Comparison of ENCODE assay signal across 31 mouse cellular contexts in the genomic region with DNA sequence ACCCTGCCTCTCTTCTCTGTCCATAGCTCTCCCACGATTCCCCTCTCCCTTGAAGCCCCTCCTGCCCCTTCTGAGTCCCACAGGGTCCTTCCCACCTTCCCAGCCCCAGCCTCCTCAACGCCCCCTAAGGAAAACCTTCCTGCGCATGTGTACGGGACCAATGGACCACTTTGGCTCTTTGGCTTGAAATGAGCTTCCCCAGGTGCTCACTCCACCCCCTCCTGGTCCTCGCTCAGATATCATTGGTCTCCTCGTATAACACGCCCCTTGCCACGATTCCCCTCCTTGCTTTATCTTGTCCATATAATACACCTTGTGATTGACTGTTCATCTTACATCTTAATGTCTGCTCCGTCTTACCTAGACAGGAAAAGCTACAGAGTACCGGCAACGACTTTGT.
"Had no signal": no experiment of that assay in that cellular context is flagged by ENCODE, and none has a peak within 500 bp of the region (broad histone marks: within the 10 kb centered on the region; RNA-seq: fewer than 3 reads in every experiment).

No protein-coding gene starts in this region.

- H3K4me2 ChIP-seq: limb, embryonic 12.5 days; limb, embryonic 13.5 days; limb, embryonic 15.5 days; liver, embryonic 11.5 days; liver, embryonic 12.5 days; liver, embryonic 13.5 days; liver, embryonic 15.5 days; lung, embryonic 14.5 days; lung, embryonic 15.5 days; midbrain, embryonic 12.5 days; midbrain, embryonic 13.5 days; midbrain, embryonic 15.5 days; neural tube, embryonic 12.5 days had no signal

- DNase-seq: left cerebral cortex, postnatal 4 days; liver; liver, embryonic 13.5 days; liver, postnatal 0 days; lung, adult 18-20 months; lung, adult 2 months; lung, embryonic 14.5 days; lung, postnatal 10 days; lung, postnatal 14 days; lung, postnatal 36 days; lung, postnatal 4 days; midbrain, embryonic 14.5 days had no signal

- H3K4me1 ChIP-seq: limb, embryonic 12.5 days; limb, embryonic 13.5 days; limb, embryonic 15.5 days; liver, embryonic 12.5 days; liver, embryonic 13.5 days; liver, embryonic 15.5 days; lung, embryonic 15.5 days; megakaryocyte, embryonic 14.5 days; midbrain, embryonic 12.5 days; midbrain, embryonic 13.5 days; midbrain, embryonic 15.5 days; neural tube, embryonic 12.5 days had no signal

- ATAC-seq: liver, embryonic 12.5 days; liver, postnatal 0 days; lung, postnatal 0 days; midbrain, embryonic 13.5 days; midbrain, embryonic 15.5 days; midbrain, embryonic 16.5 days had no signal

- H3K9me3 ChIP-seq: limb, embryonic 10.5 days; limb, embryonic 13.5 days; limb, embryonic 15.5 days; liver, embryonic 12.5 days; liver, embryonic 13.5 days; liver, embryonic 15.5 days; lung, embryonic 15.5 days; midbrain, embryonic 12.5 days; midbrain, embryonic 13.5 days; midbrain, embryonic 15.5 days; neural tube, embryonic 12.5 days had no signal

- H3K27me3 ChIP-seq: liver, embryonic 12.5 days; liver, embryonic 13.5 days; liver, embryonic 15.5 days; lung, embryonic 15.5 days; midbrain, embryonic 15.5 days; neural tube, embryonic 12.5 days had no signal

- H3K4me3 ChIP-seq: left cerebral cortex, adult 2 months; limb, embryonic 10.5 days; limb, embryonic 12.5 days; limb, embryonic 13.5 days; limb, embryonic 15.5 days; liver, embryonic 12.5 days; liver, embryonic 13.5 days; liver, embryonic 15.5 days; lung, embryonic 15.5 days; megakaryocyte, embryonic 14.5 days; midbrain, embryonic 12.5 days; midbrain, embryonic 13.5 days; midbrain, embryonic 15.5 days; myocyte; neural tube, embryonic 12.5 days had no signal

- H3K9ac ChIP-seq: limb, embryonic 12.5 days; limb, embryonic 13.5 days; limb, embryonic 15.5 days; liver, embryonic 12.5 days; liver, embryonic 13.5 days; liver, embryonic 14.5 days; liver, embryonic 15.5 days; liver, postnatal 0 days; lung, embryonic 14.5 days; lung, embryonic 15.5 days; midbrain, embryonic 12.5 days; midbrain, embryonic 13.5 days; midbrain, embryonic 15.5 days; neural tube, embryonic 12.5 days had no signal

- H3K36me3 ChIP-seq: limb, embryonic 10.5 days; limb, embryonic 12.5 days; limb, embryonic 13.5 days; limb, embryonic 15.5 days; liver, embryonic 12.5 days; liver, embryonic 13.5 days; liver, embryonic 15.5 days; lung, embryonic 15.5 days; midbrain, embryonic 12.5 days; midbrain, embryonic 13.5 days; midbrain, embryonic 15.5 days; neural tube, embryonic 12.5 days had no signal

- H3K27ac ChIP-seq: left cerebral cortex, adult 2 months; limb, embryonic 10.5 days; limb, embryonic 12.5 days; limb, embryonic 13.5 days; limb, embryonic 15.5 days; liver, embryonic 12.5 days; liver, embryonic 13.5 days; liver, embryonic 14.5 days; liver, embryonic 15.5 days; lung, embryonic 15.5 days; macrophage; midbrain, embryonic 12.5 days; midbrain, embryonic 13.5 days; midbrain, embryonic 15.5 days; neural tube, embryonic 12.5 days had no signal
